Mouse (Mus musculus): ENCODE results near the gene Slc25a21. TPM values are rescaled to one million over a fixed set of nuclear protein-coding genes. Genes with fewer than 3 reads are reported as not detected.

Slc25a21 gene
- total RNA-seq, 2 experiments from 2014 or later = 33.4 to 33.8 TPM

DNA sequence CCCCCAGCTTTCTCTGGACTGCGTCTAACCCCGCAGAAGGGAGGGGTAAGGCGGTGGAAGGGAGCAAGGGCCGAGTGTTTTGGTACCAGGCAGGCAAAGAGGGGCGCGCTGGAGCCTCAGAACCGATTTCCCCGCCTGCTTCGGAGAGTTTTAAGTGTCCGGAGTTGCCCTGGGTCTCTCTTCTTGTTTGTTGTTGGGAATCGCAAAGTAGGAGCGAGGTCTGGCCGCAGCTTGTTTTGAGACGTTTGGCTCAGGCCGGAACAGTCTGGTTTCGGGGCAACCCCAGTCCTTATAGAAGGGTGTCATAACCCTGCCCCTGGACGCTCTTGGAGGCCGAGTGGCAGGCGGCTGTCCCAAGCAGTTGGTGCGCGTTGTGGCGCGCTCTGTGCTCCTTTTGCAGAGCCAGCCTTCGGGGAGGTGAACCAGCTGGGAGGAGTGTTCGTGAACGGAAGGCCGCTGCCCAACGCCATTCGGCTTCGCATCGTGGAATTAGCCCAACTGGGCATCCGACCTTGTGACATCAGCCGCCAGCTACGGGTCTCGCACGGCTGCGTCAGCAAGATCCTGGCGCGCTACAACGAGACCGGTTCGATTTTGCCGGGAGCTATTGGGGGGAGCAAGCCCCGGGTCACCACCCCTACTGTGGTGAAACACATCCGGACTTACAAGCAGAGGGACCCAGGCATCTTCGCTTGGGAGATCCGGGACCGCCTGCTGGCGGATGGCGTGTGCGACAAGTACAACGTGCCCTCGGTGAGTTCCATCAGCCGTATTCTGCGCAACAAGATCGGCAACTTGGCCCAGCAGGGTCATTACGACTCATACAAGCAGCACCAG, 500.9 kb downstream of the Slc25a21 start:
- ATAC-seq (replicated peaks; ENCODE audit: low FRiP score, poor library complexity, severe bottlenecking) = no peak

DNA sequence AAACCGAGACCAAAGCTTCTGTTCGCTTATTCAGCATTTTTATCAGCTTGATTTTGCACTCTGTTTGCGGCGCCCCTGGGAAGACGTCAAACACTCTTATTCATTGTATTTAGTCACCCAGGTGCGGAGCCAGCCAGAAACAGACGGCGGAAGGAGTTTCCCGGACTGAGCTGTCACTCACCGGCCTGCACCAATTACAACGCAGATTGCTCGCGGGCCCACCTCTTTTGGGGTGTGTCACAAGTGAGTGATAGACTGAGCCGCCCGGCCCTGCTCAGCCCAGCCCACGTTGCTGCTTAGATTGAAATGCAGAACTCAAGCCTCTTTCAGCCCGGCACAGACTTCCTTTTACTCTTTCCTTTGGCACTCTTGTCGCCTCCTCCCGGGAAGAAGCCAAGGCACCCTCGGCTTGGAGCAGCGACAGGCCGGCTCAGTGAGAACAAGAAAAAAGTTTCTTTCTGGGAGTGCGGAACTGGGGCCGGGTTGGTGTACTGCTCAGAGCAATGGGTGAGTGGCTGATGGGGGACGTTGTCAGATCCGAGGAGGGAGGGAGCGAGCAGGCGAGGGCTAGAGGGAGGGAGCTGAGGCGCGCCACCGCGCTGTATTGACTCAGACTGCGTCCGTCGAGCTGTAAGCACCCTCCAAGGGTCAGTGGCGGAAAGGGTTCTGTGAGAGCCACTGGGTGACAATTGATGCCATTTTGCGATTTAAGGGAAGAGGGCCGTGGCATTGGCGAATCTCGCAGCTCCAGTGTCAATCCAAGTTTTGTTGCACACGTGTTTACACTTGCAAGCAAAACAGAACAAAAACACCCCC, 501.7 kb downstream of the Slc25a21 start:
- 0 out of 2 replicates have a peak, but pooled peaks have one; percentile 53 for ATAC-seq (replicated peaks; ENCODE audit: low FRiP score, poor library complexity, severe bottlenecking)

DNA sequence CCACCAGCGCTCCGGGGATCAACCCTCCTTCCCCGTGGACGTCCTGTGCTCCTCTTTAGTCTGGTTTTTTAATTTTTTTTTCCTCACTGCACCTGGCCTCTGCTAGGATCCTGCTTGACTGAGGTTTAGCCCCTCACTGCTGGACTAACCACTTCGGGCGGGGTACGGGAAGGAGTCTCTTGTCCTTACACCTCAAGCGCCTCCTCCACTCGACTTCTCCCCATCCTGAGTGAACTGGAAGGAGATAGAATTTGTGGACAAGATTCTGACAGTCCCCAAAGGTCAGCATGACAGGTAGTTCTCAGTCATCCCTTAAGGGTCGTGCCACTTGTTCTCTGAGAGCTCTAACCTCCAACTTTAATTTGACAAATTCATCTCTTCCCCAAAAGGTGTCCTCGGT, 502.3 kb downstream of the Slc25a21 start:
- no peak for ATAC-seq (replicated peaks; ENCODE audit: low FRiP score, poor library complexity, severe bottlenecking)

DNA sequence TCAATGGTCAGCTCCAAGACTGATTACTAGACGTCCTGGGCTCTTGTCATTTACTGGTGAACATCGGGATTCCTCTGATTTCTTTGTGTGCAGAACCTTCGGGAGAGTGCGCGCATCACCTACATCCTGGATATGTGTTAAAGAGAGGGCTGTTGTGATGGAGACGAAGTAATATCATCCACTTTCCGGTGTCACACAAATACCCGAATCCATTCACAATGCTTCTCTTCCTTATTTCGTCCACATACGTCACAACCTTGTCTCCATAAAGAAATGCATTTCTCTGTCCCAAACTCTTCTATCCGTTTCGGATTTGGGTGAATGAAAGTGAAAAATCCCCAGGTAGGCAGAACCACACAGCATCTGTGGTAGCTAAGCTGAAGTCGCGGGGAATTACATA, 502.9 kb downstream of the Slc25a21 start:
- ATAC-seq (replicated peaks; ENCODE audit: low FRiP score, poor library complexity, severe bottlenecking) = no peak

DNA sequence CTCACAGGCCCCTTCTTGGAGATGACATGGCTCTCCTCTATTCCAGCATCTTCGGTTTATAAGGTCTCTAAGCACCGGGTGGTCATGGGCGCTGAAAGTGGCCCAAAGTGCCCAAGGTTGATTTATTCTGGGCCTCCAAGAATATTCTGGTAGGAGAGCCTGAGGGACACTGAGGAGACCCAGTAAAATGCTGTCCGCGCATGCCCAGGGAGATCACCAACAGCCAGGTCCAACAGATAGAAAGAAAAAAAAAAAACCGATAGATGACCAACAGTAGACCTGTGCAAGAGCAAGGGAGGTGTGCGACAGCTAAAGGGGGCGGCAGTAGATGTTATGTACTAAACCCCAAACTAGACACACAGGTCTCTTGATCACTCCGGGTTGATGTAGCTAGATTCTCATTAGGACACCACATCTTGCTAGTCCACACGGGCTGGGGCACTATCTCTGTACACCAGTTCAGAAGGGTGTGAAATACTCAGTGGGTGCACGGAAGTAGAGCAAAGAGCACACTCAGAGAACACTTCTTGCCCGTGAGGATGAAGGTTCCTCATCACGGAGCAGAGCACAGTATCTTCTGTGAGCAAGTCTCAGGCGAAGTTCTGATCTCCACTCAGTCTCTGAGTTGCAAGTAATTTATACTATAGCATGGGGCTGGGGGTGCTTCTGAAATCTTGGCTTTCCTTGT, 503.7 kb downstream of the Slc25a21 start:
- no peak for ATAC-seq (replicated peaks; ENCODE audit: low FRiP score, poor library complexity, severe bottlenecking)

DNA sequence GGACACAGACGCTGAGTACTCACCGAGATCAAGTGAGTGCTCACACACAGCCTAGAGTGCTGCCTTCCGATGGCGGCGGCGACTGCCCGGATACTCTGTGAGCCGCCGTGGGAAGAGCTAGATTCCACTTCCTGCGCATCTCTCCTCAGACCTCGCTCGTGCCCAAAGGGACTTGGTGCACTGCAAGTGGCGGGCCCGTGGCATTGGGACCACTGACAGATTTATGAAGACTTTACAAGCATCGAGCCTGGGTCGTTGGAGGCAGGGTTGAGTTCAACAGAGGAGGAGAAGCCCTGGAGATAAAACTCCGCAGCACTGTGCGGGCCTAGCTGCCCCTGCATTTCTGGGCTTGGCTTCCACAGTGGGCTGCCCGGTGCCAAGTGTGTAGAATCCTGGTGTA, 504.7 kb downstream of the Slc25a21 start:
- ATAC-seq (replicated peaks; ENCODE audit: low FRiP score, poor library complexity, severe bottlenecking) = no peak

DNA sequence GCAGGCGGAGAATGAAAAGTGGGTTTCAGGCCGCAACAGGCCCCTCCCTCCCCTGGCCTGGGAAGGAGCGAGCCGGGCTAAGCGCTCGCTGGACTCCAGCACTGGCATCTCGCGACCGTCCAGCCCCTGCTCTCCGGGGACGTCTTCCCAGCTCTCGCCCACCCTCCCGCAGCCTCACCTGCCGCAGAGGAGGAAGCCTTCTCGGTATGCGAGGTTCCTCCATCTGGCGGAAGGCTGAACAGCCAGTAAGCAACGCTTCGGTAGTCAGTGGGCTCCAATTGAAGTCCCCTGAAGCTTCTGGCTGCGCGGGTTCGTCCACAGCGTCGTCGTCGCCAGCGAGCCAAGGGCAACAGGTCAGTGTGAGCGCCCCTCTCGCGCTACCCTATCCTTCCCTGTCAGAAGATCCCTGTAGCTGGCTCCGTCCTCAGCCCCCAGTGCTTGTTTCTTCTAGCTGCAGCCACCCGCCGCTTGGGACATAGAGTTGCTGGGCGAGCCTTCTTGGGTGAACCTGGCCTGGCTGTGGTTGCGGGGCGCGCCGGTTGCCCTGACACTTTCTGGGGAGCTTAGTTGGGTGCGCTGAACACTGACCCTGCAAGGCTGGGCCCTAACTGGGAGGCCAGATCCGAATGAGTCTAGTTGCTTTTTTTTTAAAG, 505.7 kb downstream of the Slc25a21 start, which contains the start of gene Pax9:
Pax9 (plus strand) TSS at position 341 of the 653 bp plus-strand sequence.
- no peak for ATAC-seq (replicated peaks; ENCODE audit: low FRiP score, poor library complexity, severe bottlenecking)

DNA sequence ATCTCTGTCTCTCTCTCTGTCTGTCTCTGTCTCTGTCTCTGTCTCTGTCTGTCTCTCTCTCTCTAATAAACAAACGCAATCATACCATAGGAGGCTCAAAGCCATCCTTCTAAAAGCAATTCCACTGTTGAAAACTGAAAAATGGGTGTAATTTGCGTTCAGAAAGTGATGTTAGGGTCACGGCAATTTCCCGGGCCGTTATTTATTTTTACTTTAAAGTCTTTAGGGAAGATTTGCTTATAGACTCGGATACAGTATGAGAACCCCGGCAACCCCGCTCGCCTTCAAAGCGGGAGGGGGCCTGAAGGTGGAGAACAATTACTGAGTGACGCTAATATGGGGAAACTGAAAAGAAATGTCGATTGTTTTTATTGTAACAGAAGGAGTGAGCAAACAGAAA, 506.3 kb downstream of the Slc25a21 start:
- no peak for ATAC-seq (replicated peaks; ENCODE audit: low FRiP score, poor library complexity, severe bottlenecking)

DNA sequence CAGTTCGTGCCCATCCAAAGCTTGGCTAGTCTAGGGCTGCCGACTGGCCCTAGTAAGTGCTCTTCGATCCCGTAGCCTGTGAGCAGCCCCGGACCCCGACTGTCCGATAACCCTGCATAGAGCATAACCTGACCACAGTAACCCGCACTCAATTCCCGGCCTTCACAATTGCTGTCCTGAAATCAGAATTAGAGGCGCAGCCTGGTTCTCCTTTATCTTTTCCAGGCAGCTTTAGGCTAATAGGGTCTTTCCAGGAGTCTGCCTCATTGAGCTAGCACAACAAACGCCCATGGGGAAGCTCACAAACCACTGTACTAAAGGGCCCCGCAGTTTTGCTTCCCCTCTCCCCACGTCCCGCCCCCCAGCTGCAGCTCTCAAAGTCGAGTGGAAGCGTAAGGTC, 506.9 kb downstream of the Slc25a21 start:
- ATAC-seq (replicated peaks; ENCODE audit: low FRiP score, poor library complexity, severe bottlenecking) = no peak

DNA sequence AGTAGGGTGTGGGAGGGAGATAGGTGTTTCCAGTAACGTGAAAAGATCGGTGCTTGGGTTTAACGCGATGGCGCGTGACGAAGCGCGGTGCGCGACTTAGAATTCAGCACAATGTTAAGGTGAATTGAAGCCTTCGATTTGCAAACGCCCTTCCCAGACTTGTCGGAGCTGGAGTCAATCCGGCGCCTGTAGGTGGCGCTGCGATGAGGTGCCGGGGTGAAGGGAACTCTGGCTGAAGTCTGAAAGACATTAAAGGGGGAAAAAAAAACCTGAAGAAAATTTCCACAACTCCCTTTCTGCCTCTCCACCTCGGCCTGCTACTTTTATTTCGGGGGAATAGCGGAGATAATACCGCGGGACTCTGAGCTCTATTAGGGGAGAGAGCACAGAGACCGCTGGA, 507.5 kb downstream of the Slc25a21 start:
- ATAC-seq (replicated peaks; ENCODE audit: low FRiP score, poor library complexity, severe bottlenecking) = no peak

DNA sequence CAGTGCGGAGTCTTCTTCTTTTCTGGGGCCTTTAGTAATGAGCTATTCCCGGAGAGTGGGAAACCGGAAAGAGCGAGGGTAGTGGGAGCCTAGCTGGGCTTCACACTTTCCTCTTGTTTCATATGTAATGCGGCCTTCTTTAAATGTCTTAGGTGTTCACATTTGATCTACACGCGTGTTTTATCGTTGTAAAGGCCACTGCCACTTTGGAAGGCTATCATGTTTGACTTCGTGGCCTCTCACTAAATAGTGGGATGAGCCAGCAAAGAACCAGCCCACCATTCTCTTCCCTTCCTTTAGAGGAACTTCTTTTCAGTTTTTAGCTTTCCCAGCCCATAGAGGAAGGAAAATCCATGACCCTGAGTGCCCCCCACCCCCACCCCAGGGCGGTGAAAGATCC, 507.9 kb downstream of the Slc25a21 start:
- ATAC-seq (replicated peaks; ENCODE audit: low FRiP score, poor library complexity, severe bottlenecking) = no peak

DNA sequence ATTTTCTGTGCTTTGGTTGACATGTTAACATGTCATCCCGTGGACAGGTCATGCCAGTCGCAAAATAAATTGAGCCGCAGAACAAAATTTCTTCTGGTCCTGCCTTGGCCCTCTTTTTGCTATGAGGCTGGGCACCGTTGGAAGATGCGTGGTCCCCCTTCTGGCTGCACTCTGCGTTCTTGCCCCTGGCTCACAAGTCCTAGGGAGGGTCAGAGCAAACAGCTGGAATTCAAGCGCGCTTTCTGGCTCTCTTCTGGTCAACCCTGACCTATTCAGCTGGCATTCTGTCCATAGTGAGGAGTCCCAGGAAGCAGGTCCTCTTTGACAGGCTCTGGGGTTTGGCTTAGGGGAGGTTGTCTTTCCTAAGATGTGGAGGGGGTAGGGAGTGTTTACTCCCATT, 508.4 kb downstream of the Slc25a21 start:
- no peak for ATAC-seq (replicated peaks; ENCODE audit: low FRiP score, poor library complexity, severe bottlenecking)

DNA sequence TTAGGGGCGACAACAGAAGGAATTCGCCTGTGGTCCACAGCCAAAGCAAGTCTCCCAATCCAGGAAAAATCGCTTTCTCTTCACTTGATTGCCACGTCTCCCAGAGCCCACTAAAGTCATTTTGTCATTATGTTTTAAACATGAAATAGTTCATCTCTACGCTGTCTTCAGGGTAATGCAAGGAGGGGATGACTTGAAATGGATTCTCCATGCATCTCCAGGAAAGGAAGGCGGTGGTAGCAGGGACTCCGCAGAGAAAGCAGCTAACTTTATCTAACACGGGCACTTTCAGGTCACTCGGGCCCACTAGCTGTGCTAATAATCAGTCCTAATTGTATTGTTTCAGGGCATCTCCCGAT, 508.8 kb downstream of the Slc25a21 start:
- no peak for ATAC-seq (replicated peaks; ENCODE audit: low FRiP score, poor library complexity, severe bottlenecking)

DNA sequence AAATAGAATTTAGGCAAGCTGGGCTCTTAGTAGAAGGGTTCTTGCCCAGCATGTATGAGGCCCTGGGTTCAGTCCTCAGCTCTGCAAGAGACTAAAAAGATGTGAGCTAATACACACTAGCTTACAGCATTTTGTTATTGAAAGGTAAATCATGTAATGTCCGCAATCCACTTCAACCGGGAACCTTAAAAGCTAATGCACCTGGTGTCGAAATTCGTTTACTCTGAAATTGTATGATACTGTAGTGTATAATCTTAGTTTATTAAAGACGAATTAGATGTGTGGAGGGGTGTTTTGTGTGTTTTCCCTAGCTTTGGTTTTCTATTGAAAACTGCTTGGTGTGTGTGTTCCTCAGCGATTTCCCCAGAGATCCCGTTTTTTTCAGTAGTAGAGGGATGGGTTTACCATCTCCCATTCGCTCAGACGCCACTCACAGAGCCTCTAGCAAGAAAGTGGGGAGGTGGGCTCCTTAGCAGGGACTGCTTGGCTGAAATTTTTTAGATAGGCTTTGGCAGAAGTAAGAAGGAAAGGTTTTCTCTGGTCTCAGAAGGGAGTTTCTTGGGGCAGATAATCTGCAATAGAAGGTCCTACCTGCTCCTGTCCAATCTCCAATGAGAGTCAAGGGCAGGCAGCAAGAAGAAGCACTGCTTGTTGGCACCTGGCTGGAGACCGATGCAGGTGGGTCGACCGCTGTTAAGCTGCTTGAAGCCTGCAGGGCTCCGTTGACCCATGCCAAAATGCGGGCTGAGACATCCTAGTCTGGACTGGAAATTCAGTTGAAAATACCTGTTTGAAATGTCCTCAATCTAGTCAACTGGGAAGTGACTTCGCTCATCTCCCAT, 509.4 kb downstream of the Slc25a21 start:
- ATAC-seq (replicated peaks; ENCODE audit: low FRiP score, poor library complexity, severe bottlenecking) = no peak

DNA sequence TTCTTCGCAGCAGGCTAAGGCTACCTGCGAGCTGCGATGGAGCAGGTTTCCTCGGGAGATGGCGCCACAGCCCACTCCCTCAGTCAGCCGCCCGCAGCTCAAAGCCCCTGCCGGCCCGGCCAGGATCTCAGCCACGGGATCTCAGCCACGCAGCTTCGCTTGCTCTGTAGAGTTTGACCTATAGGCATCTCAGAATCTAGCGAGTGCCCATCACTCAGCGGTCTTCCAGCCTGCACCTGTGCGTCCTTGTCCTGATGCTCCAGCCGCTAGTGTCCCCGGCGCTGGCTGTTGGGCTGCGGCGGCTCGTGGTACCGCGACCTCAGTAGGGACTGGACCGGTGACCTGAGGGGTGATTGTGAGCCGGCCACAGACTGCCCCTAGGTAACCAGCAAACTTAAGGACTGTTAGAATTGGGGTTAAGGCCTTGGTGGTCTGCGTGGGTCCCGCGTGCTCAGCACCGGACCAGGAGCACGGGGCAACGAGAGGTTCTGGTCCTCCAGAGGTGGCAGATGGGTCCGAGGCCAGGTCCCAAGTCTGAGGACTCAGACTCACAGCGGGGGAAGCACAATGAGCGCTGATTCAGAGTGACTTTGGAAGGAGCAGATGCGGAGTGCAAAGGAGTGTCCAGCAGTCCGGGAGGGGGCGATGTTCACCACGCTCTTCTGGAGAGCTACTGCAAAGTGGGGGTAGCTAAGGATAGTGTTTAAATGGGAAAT, 516.0 kb downstream of the Slc25a21 start:
- no peak for ATAC-seq (replicated peaks; ENCODE audit: low FRiP score, poor library complexity, severe bottlenecking)

DNA sequence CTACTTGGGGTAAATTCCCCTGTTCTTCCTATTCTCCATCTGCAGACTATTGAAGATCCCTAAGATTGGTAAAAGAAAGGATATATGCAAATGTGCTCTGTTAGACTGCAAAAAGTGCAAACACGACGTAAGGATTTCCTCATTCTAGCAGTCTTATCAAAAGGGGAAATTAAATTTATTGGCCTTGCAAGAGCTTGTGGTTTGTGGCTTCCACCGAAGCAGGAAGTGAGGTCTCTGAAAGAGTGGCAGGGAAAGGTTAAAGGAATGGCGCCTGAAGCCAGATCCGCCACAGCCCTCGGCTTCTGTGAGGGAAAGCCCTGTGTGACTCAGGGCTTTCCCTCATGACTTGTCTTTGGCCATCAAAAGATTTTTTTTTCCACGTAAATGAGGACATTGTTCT, 519.7 kb downstream of the Slc25a21 start:
- no peak for ATAC-seq (replicated peaks; ENCODE audit: low FRiP score, poor library complexity, severe bottlenecking)

DNA sequence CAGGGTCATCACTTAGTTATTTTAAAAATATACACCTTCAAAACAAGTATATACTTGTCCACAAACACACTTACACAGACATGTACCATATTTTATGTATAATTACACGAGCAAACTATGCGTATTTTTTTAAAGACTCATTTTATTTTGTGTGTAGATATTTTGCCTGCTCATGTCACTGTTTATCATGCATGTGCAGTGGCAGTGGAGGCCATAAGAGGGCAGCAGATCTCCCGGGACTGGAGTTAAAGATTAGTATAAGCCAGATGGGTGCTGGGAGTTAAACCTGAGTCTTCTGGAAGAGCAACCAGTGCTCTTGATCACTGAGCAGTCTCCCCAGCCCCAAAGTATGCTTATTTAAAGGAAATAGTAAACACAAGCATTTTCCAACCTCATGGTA, 522.5 kb downstream of the Slc25a21 start:
- no peak for ATAC-seq (replicated peaks; ENCODE audit: low FRiP score, poor library complexity, severe bottlenecking)

DNA sequence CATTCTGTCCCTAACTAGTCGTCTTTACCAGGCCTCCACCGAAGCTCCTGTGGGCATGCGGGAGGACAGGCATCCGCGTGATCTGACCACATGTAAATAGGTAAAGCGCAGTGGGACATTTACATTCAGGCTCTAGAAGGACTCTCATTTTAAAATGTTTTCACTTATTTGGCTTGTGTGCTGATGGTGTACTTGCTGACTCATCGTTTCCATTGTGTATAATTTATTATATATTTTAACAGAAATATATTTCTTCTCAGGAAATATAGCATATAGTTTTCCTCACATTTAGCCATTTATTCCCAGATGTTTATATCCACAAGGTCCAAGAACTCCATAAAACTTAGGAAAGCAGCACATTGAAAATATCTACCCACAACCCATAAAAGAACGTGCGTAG, 526.5 kb downstream of the Slc25a21 start:
- no peak for ATAC-seq (replicated peaks; ENCODE audit: low FRiP score, poor library complexity, severe bottlenecking)
